Comparison of ENCODE assay signal across 9 mouse cellular contexts in the genomic region with DNA sequence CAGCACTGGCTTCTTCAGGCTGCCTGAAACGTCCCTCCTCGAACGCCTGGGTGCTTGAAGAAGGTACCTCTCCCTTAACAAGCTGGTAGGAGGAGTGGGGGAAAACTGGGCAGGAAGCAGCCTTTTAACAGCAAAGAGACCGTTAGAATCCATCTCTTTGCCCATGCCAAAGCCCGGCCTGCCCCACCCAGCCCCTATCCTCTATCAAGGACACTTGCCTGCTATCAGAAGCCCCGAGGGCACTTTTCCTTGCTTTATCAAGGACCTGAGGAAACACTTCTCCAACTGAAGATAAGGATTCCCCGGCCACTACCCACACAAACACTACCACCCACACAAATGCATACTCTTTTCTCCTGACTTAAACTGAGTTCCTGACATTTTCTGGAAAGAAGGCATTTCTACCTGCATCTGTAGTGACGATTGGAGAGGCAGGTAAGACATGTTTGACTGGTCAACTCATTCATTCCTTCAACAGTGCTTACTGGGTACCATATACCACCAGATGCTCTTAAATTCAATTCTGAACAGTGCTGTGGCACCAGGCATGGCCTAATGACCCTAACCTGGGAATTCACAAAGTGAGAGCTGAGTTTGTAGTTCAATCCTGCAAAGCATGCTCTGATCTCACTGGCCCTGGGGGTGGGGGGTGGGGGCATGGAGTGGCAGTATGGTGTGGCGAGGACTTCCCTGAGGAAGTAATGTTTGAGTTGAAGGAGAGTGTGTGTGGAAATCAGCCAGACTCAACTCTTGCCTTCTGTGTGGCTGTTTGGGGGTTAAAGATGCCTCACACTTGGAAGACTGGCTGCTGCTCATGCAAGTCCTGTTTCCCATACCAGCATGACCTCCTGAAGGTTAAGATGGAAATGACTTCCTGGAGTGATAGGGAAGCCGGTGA. TPM values are rescaled to one million over a fixed set of nuclear protein-coding genes. Genes with fewer than 3 reads are reported as not detected.
DNase-seq lines count a peak whose midpoint lies in the region; ATAC-seq and TF ChIP-seq lines count a peak whose summit lies in the region.
"Had no signal": no experiment of that assay in that cellular context is flagged by ENCODE, and none has a peak within 500 bp of the region (broad histone marks: within the 10 kb centered on the region; RNA-seq: fewer than 3 reads in every experiment).

A gene (plus strand): TSS at position 338 of the 898 bp plus-strand sequence.

- peak within 1 kb of the TSS; percentile 78 for H3K4me3 ChIP-seq in bone marrow, adult 2 months (replicated peaks; ENCODE audit: control insufficient read depth, low read depth, low read length)
- no peak within 1 kb of the TSS for H3K4me3 ChIP-seq in heart, embryonic 12.5 days
- H3K4me3 ChIP-seq in midbrain, embryonic 16.5 days (ENCODE audit: low read depth, low read length): no peak within 1 kb of the TSS

- H3K9me3 ChIP-seq in heart, embryonic 12.5 days (replicated peaks): no peaks in the 10 kb centered on the region
- H3K9me3 ChIP-seq in midbrain, embryonic 16.5 days (replicated peaks; ENCODE audit: control insufficient read depth, low read length, poor library complexity, severe bottlenecking): no peaks in the 10 kb centered on the region

- DNase-seq in gastrocnemius, postnatal 4 days (ENCODE audit: low spot score in 2 of 2): no peak
- no peak for DNase-seq in gastrocnemius, postnatal 14 days
- DNase-seq in left cerebral cortex, postnatal 14 days (ENCODE audit: low spot score in 2 of 2): no peak
- DNase-seq in frontal cortex, postnatal 25 days (ENCODE audit: low spot score in 2 of 2): no peak

- no peak for TF ChIP-seq POLR2A in bone marrow, adult 2 months (IDR thresholded peaks at IDR 0.05; ENCODE audit: borderline replicate concordance, control insufficient read depth, low read depth, low read length)

- no peak for ATAC-seq in heart, embryonic 12.5 days (ENCODE audit: insufficient number of reproducible peaks, low FRiP score)
- ATAC-seq in midbrain, embryonic 16.5 days: no peak
- ATAC-seq in frontal cortex, adult (ENCODE audit: low TSS enrichment): no peak

- WGBS in bone marrow, adult 2 months: 28% methylated on average over 10 of the region's 10 CpGs
- 21% methylated on average over 10 of the region's 10 CpGs for WGBS in heart, embryonic 12.5 days
- WGBS in midbrain, embryonic 16.5 days: 76% methylated on average over 10 of the region's 10 CpGs

- TF ChIP-seq CTCF in bone marrow, adult 2 months (IDR thresholded peaks at IDR 0.05; ENCODE audit: control insufficient read depth, insufficient read depth, low read length): no peak

- intact Hi-C loops in gastrocnemius, postnatal 14 days (cut with DNase I; ENCODE audit: low total_unique reads): no loop called here
- intact Hi-C loops in left cerebral cortex, postnatal 14 days (cut with DNase I): no loop called here

- H3K4me2 ChIP-seq in heart, embryonic 12.5 days: 0 out of 2 replicates have a peak within 1 kb of the TSS, but pooled peaks have one; percentile 12
- H3K4me2 ChIP-seq in midbrain, embryonic 16.5 days (ENCODE audit: low read length): no peak within 1 kb of the TSS

- H3K9ac ChIP-seq in heart, embryonic 12.5 days: no peak within 1 kb of the TSS
- no peak within 1 kb of the TSS for H3K9ac ChIP-seq in midbrain, embryonic 16.5 days (ENCODE audit: low read depth, low read length)

- H3K27ac ChIP-seq in bone marrow, adult 2 months (ENCODE audit: control insufficient read depth, insufficient read depth, low read depth, low read length, poor library complexity): peak within 1 kb of the TSS; percentile 87
- H3K27ac ChIP-seq in heart, embryonic 12.5 days (ENCODE audit: poor library complexity, severe bottlenecking): no peak within 1 kb of the TSS
- no peak within 1 kb of the TSS for H3K27ac ChIP-seq in midbrain, embryonic 16.5 days (ENCODE audit: low read length)

- H3K27me3 ChIP-seq in heart, embryonic 12.5 days (replicated peaks): no peaks in the 10 kb centered on the region; the same call in none of the 2 replicates
- H3K27me3 ChIP-seq in midbrain, embryonic 16.5 days (ENCODE audit: control insufficient read depth, insufficient read depth, low read depth, low read length): no peaks in the 10 kb centered on the region

- H3K4me1 ChIP-seq in bone marrow, adult 2 months (ENCODE audit: control insufficient read depth, insufficient read depth, low read length): peaks cover 9% of the 10 kb centered on the region
- H3K4me1 ChIP-seq in heart, embryonic 12.5 days (replicated peaks): peaks cover 10% of the 10 kb centered on the region
- no peaks in the 10 kb centered on the region for H3K4me1 ChIP-seq in midbrain, embryonic 16.5 days (ENCODE audit: control insufficient read depth, insufficient read depth, low read length)

- H3K36me3 ChIP-seq in heart, embryonic 12.5 days: no peaks in the 10 kb centered on the region
- H3K36me3 ChIP-seq in midbrain, embryonic 16.5 days (ENCODE audit: control insufficient read depth, insufficient read depth, low read length): no peaks in the 10 kb centered on the region

RNA-seq across cellular contexts. Expression of the gene that starts here (rescaled TPM):
- 10 to 100 TPM; 21.2 to 23.2 TPM for total RNA-seq in gastrocnemius, postnatal 4 days (2021)
- 1 to 10 TPM; 7.0 to 9.1 TPM for total RNA-seq in gastrocnemius, postnatal 14 days (2021)
- polyA plus RNA-seq in bone marrow, adult 2 months (2011; ENCODE audit: insufficient read depth, insufficient read length, low replicate concordance, missing spikeins): 110 and 144 TPM in 2 replicates
- 22.3 and 24.9 TPM in 2 replicates for polyA plus RNA-seq in heart, embryonic 12.5 days (2016; fragmentation: Nextera tagmentation; extraction: Ambion mirVana)
- total RNA-seq in left cerebral cortex, postnatal 14 days (2021): 10 to 100 TPM; 19.0 to 21.9 TPM
- polyA plus RNA-seq in midbrain, embryonic 16.5 days (2015; fragmentation: Nextera tagmentation; extraction: Ambion mirVana): 25.5 and 29.0 TPM in 2 replicates
- polyA plus RNA-seq: C2C12 had no signal
